Comparison of ENCODE assay signal across 22 mouse cellular contexts in genomic region chr1:23892072-23892471, GRCm38 (mm10). TPM values are rescaled to one million over a fixed set of nuclear protein-coding genes. Genes with fewer than 3 reads are reported as not detected.
DNase-seq lines count a peak whose midpoint lies in the region; ATAC-seq lines count a peak whose summit lies in the region.
"Had no signal": no experiment of that assay in that cellular context is flagged by ENCODE, and none has a peak within 500 bp of the region (broad histone marks: within the 10 kb centered on the region; RNA-seq: fewer than 3 reads in every experiment).

No protein-coding gene starts in this region.

- no peaks in the 10 kb centered on the region for H3K36me3 ChIP-seq in embryonic facial prominence, embryonic 14.5 days (ENCODE audit: control insufficient read depth, insufficient read depth, low read length)
- H3K36me3 ChIP-seq: embryonic facial prominence, embryonic 15.5 days; forebrain, embryonic 10.5 days; heart, embryonic 13.5 days; hindbrain, embryonic 13.5 days had no signal

- no peak overlapping the region for H3K4me3 ChIP-seq in embryonic facial prominence, embryonic 14.5 days (ENCODE audit: low read depth, low read length)
- H3K4me3 ChIP-seq: embryonic facial prominence, embryonic 15.5 days; erythroblast, embryonic 14.5 days; forebrain, embryonic 10.5 days; heart, embryonic 13.5 days; hindbrain, embryonic 13.5 days had no signal

- no peak for ATAC-seq in embryonic facial prominence, embryonic 14.5 days (ENCODE audit: low read depth)
- ATAC-seq: activated CD4-positive, CD25-positive, alpha-beta regulatory T cell, adult 4 months; forebrain, embryonic 14.5 days; hindbrain, postnatal 0 days had no signal

- no peaks in the 10 kb centered on the region for H3K9me3 ChIP-seq in embryonic facial prominence, embryonic 14.5 days (ENCODE audit: control insufficient read depth, low read length)
- H3K9me3 ChIP-seq: embryonic facial prominence, embryonic 15.5 days; forebrain, embryonic 10.5 days; heart, embryonic 13.5 days; hindbrain, embryonic 13.5 days had no signal

- peak; percentile 10 for DNase-seq in heart, postnatal 4 days
- DNase-seq in heart, adult 18-20 months: no peak
- DNase-seq in Muller cell, postnatal 12 days (ENCODE audit: inconsistent ontology term): peak; percentile 17
- DNase-seq in embryo, embryonic 10.5 days (ENCODE audit: low spot score): peak; percentile 21
- DNase-seq in embryonic facial prominence, embryonic 14.5 days (ENCODE audit: low spot score): peak; percentile 22
- DNase-seq in thymus, postnatal 36 days: no peak
- no peak for DNase-seq in kidney, postnatal 10 days
- DNase-seq in testis, postnatal 10 days (ENCODE audit: low spot score): no peak
- DNase-seq: adrenal gland, postnatal 14 days; cerebellum, adult 11-12 months; cerebellum, adult 9-10 months; cerebellum, postnatal 25 days; gastrocnemius, postnatal 10 days; kidney, adult 11 months had no signal

- no peak overlapping the region for H3K27ac ChIP-seq in embryonic facial prominence, embryonic 14.5 days (replicated peaks; ENCODE audit: low read depth, low read length)
- H3K27ac ChIP-seq: embryonic facial prominence, embryonic 15.5 days; forebrain, embryonic 10.5 days; heart, embryonic 13.5 days; hindbrain, embryonic 13.5 days; hindbrain, postnatal 0 days had no signal

- H3K9ac ChIP-seq in embryonic facial prominence, embryonic 14.5 days (ENCODE audit: low read depth, low read length): no peak overlapping the region
- H3K9ac ChIP-seq: embryonic facial prominence, embryonic 15.5 days; heart, embryonic 13.5 days; hindbrain, embryonic 13.5 days had no signal

- H3K4me1 ChIP-seq in embryonic facial prominence, embryonic 14.5 days (ENCODE audit: control insufficient read depth, insufficient read depth, low read length): no peaks in the 10 kb centered on the region
- H3K4me1 ChIP-seq: embryonic facial prominence, embryonic 15.5 days; forebrain, embryonic 10.5 days; hindbrain, embryonic 13.5 days had no signal

- H3K4me2 ChIP-seq in embryonic facial prominence, embryonic 14.5 days (ENCODE audit: low read depth, low read length): no peak overlapping the region
- H3K4me2 ChIP-seq: embryonic facial prominence, embryonic 15.5 days; heart, embryonic 13.5 days; hindbrain, embryonic 13.5 days had no signal

- H3K27me3 ChIP-seq in embryonic facial prominence, embryonic 14.5 days (replicated peaks; ENCODE audit: control insufficient read depth, insufficient read depth, low read length): no peaks in the 10 kb centered on the region
- H3K27me3 ChIP-seq: embryonic facial prominence, embryonic 15.5 days; heart, embryonic 13.5 days; hindbrain, embryonic 13.5 days had no signal

- 13% methylated on average over 1 of the region's 1 CpGs for WGBS in embryonic facial prominence, embryonic 14.5 days

RNA-seq across cellular contexts. Expression of gene Smap1, which starts 30.0 kb away (rescaled TPM):
- total RNA-seq in heart, postnatal 4 days (2021): 10 to 100 TPM; 50.1 to 58.3 TPM
- 10 to 100 TPM; 16.5 to 20.3 TPM for total RNA-seq in heart, adult 18-20 months (2021)
- 51.8 and 55.4 TPM in 2 replicates for polyA plus RNA-seq in embryonic facial prominence, embryonic 14.5 days (2014; fragmentation: Nextera tagmentation; extraction: Ambion mirVana)

Comparison
In these comparisons a context has a peak if more than half of its experiments do, and no peak if none do; other contexts are left out.
1. DNase-seq: peak in heart, postnatal 4 days (single experiment), Muller cell, postnatal 12 days (single experiment), embryo, embryonic 10.5 days (single experiment) and embryonic facial prominence, embryonic 14.5 days (single experiment); none in heart, adult 18-20 months (0 of 2), thymus, postnatal 36 days (0 of 2), kidney, postnatal 10 days (single experiment) and testis, postnatal 10 days (single experiment).